Mouse (Mus musculus) midbrain, embryonic 11.5 days (tissue): ENCODE measurements at regions not wholly inside any gene's neighbourhood (a gene's known extent, or its start where the extent isn't known, plus 50 kb on each side); places are given as distances from the start of the nearest gene placed in this dataset.

Experiments used
- ATAC-seq: fragments of 200-750 bp; cut with Nextera tagmentation; 2 replicates; pipeline ENCODE4 v1.8.0; 2017; ENCODE audit warnings: moderate TSS enrichment, moderate library complexity; ENCODE audit not compliant: low FRiP score
- DNase-seq: peaks from one replicate; pipeline ENCODE4 v3.0.0; 2015; ENCODE audit warnings: low spot score; ENCODE audit errors: missing footprints
- H3K27ac ChIP-seq: fragments of 300-500 bp; sonication (generic); 2 replicates; pipeline ENCODE4 v1.5.1; 2014; ENCODE audit warnings: low read depth, low read length
- H3K27me3 ChIP-seq: fragments of 300-500 bp; sonication (generic); 2 replicates; pipeline ENCODE4 v1.6.1; 2014; ENCODE audit warnings: mild to moderate bottlenecking, low read length, moderate library complexity, mixed read lengths; ENCODE audit not compliant: control insufficient read depth, insufficient read depth
- H3K36me3 ChIP-seq: fragments of 300-500 bp; sonication (generic); 2 replicates; pipeline ENCODE4 v1.6.1; 2014; ENCODE audit warnings: mild to moderate bottlenecking, low read length, moderate library complexity, mixed read lengths; ENCODE audit not compliant: control insufficient read depth, insufficient read depth
- H3K4me1 ChIP-seq: fragments of 300-500 bp; sonication (generic); 2 replicates; pipeline ENCODE4 v1.6.1; 2014; ENCODE audit warnings: low read length; ENCODE audit not compliant: control insufficient read depth, insufficient read depth
- H3K4me2 ChIP-seq: fragments of 300-500 bp; sonication (generic); 2 replicates; pipeline ENCODE4 v1.6.1; 2014; ENCODE audit warnings: mild to moderate bottlenecking, moderate library complexity
- H3K4me3 ChIP-seq: fragments of 300-500 bp; sonication (generic); 2 replicates; pipeline ENCODE4 v1.5.1; 2014; ENCODE audit warnings: low read depth, low read length
- H3K9ac ChIP-seq: fragments of 300-500 bp; sonication (generic); 2 replicates; pipeline ENCODE4 v1.6.1; 2014; ENCODE audit warnings: low read length
- H3K9me3 ChIP-seq: fragments of 300-500 bp; sonication (generic); 2 replicates; pipeline ENCODE4 v1.6.1; 2016; ENCODE audit warnings: low read length; ENCODE audit not compliant: control insufficient read depth
- WGBS: fragments of 180-500 bp; shearing (Covaris S2); extraction: QIAGEN DNeasy Blood & Tissue Kit; methylation state at CpG from one replicate; pipeline ENCODE4 v1.1.7; 2014; 5-methylcytosine and 5-hydroxymethylcytosine counted together

DNA sequence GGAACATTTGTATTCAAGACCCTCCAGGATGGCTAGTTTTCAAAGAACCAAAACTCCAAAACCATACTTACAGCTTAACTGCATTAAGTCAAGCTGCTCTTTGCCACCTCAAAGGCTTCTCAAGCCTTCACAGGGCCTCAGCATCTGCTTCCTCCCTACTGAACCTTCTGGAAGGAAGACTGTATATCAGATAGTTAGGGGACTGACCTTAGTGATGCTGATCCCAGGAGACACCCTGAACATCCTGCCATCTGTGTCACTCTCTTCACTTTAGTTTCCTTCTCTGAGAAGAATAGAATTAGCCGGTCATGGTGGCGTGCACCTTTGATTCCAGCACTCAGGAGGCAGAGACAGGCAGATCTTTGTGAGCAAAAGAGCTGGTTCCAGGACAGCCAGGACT lies 124.5 kb upstream of the Klf3 start:
- DNase-seq (no peak), ATAC-seq (no peak)
- Histone ChIP-seq H3K36me3 (no peaks in the 10 kb centered on the region), H3K27me3 (no peaks in the 10 kb centered on the region), H3K9ac (no peak overlapping the region), H3K9me3 (no peaks in the 10 kb centered on the region), H3K27ac (no peak overlapping the region), H3K4me2 (no peak overlapping the region), H3K4me3 (no peak overlapping the region), H3K4me1 (no peaks in the 10 kb centered on the region)
- 95% methylated on average over 2 of the region's 2 CpGs for WGBS

DNA sequence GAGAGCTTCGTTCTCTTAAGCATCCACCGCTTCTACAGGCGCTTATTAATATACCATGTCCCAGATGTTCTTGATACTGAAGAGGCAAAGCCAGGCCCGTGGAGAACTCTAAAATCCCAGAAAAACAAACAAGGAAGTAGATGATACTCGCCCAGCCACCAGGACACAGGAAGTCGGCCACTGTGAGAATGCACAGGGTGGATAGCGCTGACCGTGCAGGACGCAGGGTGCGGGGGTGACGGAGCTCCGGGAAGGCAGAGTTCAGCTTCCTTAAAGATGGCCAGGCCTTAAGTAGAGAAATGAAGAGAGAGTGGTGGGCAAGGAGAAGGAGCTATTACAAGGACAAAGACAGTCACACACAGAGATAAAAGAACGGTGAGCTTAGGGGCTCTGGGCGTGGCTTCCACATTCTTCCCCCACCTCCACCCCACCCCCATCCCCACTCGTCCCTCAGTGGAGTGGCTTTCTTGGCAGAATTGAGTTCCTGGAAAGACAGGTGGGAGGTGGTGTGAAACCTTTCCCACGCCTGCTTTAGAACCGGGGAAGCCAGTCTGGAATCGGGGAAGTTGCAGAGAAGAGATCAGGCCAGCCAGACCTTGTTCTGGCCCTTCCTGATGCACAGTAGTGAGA lies 123.1 kb upstream of the Klf3 start:
- Histone ChIP-seq H3K27me3 (no peaks in the 10 kb centered on the region), H3K36me3 (no peaks in the 10 kb centered on the region), H3K4me2 (no peak overlapping the region), H3K27ac (no peak overlapping the region), H3K4me1 (no peaks in the 10 kb centered on the region), H3K9ac (no peak overlapping the region), H3K9me3 (no peaks in the 10 kb centered on the region), H3K4me3 (no peak overlapping the region)
- 76% methylated on average over 18 of the region's 18 CpGs for WGBS
- ATAC-seq: no peak
- DNase-seq: no peak

DNA sequence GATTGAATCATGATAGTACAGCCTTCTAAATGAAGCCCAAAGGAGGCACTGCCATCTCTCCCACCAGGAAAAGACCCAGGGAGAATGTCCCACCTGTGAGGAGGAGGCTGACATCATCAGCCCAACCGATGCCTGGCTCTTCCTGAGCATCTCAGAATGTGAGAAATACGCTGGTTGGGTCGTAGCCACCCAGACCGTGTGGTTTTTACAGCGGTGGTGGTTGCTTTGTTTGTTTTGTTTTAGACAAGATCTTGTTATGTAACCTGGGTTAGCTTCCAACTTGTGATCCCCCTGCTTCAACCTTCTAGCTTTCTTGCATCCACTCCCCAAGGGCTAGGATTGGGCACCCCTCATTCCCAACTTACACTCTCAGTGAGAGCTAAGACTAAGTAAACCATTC lies 122.0 kb upstream of the Klf3 start:
- Histone ChIP-seq H3K4me1 (no peaks in the 10 kb centered on the region), H3K9me3 (no peaks in the 10 kb centered on the region), H3K36me3 (no peaks in the 10 kb centered on the region), H3K4me3 (no peak overlapping the region), H3K27ac (no peak overlapping the region), H3K4me2 (no peak overlapping the region), H3K9ac (no peak overlapping the region), H3K27me3 (no peaks in the 10 kb centered on the region)
- ATAC-seq (no peak), DNase-seq (no peak)
- WGBS: 88% methylated on average over 5 of the region's 5 CpGs

DNA sequence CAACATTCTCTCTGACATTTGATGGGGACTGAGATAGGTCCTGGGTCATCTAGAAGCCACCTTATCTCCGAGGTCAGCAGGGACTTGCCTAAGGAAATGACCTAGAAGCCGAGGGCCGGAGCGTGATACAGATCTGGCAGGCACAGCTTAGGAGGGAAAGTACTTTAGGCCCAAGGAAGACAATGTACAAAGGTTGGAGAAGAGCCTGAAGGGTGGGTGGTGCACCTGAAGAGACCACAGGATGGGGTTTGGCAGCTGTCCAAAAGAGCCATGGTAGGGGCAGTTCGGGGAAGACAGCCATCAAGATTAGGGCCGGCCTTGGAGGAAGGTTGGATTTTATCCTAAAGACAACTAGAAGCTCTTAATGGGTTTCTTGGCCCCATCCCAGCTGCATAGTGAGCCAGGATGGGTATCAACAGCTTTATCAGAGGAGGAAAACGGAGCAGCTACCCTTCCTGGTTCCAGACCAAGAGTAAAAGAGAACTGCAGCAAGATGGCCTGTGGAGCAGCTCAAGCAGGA lies 120.8 kb upstream of the Klf3 start:
- Histone ChIP-seq H3K27ac (no peak overlapping the region), H3K4me2 (no peak overlapping the region), H3K9ac (no peak overlapping the region), H3K27me3 (no peaks in the 10 kb centered on the region), H3K4me3 (no peak overlapping the region), H3K36me3 (no peaks in the 10 kb centered on the region), H3K9me3 (no peaks in the 10 kb centered on the region), H3K4me1 (no peaks in the 10 kb centered on the region)
- ATAC-seq: no peak
- 87% methylated on average over 7 of the region's 7 CpGs for WGBS
- no peak for DNase-seq

DNA sequence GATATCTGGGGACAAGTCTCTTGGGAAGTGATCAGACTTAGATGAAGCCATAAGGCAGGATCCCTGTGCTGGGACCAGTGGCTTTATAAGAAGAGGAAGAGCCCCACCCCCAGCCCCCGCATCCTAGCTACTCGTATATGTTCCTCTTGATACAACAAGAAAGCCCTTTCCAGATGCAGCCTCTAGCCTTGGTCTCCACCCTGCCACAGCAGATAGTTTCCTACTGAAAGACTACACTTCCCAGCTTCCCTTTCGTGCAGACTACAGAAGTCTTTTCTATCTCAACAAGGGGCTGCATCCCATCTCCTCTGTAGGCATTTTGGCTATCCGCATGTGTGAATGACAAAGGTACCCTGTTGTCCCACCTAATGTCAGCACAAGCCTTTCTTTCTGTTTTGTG lies 119.8 kb upstream of the Klf3 start:
- H3K4me3 ChIP-seq: no peak overlapping the region
- H3K4me2 ChIP-seq: no peak overlapping the region
- no peaks in the 10 kb centered on the region for H3K36me3 ChIP-seq
- H3K27me3 ChIP-seq: no peaks in the 10 kb centered on the region
- no peaks in the 10 kb centered on the region for H3K9me3 ChIP-seq
- DNase-seq (no peak), ATAC-seq (no peak)
- no peak overlapping the region for H3K9ac ChIP-seq
- H3K4me1 ChIP-seq: no peaks in the 10 kb centered on the region
- WGBS: 91% methylated on average over 4 of the region's 4 CpGs
- no peak overlapping the region for H3K27ac ChIP-seq

DNA sequence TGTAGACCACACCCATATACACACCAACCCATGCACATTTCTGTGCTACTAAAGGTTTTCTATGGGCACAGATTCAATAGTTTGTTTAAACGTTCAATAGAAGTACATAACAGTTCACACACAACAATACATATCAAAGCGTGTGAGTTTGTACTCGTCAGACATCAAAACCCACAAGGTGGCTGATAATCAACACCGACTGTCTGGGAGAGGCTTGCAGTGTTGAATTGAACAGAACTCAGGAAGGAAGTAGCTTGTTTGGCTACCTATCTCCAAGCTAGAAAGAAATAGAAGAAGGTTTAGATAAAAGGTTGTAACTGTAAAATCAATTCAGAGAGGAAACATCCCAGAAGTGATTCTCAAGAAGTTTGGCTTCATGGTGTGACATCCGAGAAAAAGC lies 118.9 kb upstream of the Klf3 start:
- WGBS: 87% methylated on average over 5 of the region's 5 CpGs
- H3K9ac ChIP-seq: no peak overlapping the region
- no peak for ATAC-seq
- no peaks in the 10 kb centered on the region for H3K9me3 ChIP-seq
- no peak overlapping the region for H3K4me3 ChIP-seq
- H3K4me2 ChIP-seq: no peak overlapping the region
- H3K27me3 ChIP-seq: no peaks in the 10 kb centered on the region
- no peak for DNase-seq
- no peaks in the 10 kb centered on the region for H3K36me3 ChIP-seq
- no peaks in the 10 kb centered on the region for H3K4me1 ChIP-seq
- H3K27ac ChIP-seq: no peak overlapping the region

DNA sequence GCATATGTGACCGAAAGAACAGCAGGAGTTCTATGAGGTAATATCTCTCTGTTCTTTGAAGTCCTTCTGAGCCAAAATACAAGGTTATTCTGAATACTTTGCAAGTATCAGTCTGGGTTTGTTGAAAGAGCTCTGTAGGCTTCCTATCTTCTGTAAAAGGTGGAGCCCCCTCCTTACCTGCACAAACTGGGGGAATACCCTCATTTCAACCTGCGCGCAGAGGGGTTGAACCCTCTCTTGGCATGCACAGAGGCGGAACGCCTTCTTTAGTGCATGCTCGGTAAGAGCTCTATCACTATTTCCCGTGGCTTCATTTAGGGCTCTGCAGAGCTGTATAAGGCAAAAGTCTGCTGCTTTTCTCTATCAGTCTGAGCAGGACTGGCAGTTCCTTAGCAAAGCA lies 113.0 kb upstream of the Klf3 start:
- Histone ChIP-seq H3K9me3 (no peaks in the 10 kb centered on the region), H3K4me1 (no peaks in the 10 kb centered on the region), H3K4me2 (no peak overlapping the region), H3K27me3 (no peaks in the 10 kb centered on the region), H3K9ac (no peak overlapping the region), H3K36me3 (no peaks in the 10 kb centered on the region), H3K4me3 (no peak overlapping the region), H3K27ac (no peak overlapping the region)
- no peak for DNase-seq
- ATAC-seq: no peak
- WGBS: 87% methylated on average over 7 of the region's 7 CpGs

DNA sequence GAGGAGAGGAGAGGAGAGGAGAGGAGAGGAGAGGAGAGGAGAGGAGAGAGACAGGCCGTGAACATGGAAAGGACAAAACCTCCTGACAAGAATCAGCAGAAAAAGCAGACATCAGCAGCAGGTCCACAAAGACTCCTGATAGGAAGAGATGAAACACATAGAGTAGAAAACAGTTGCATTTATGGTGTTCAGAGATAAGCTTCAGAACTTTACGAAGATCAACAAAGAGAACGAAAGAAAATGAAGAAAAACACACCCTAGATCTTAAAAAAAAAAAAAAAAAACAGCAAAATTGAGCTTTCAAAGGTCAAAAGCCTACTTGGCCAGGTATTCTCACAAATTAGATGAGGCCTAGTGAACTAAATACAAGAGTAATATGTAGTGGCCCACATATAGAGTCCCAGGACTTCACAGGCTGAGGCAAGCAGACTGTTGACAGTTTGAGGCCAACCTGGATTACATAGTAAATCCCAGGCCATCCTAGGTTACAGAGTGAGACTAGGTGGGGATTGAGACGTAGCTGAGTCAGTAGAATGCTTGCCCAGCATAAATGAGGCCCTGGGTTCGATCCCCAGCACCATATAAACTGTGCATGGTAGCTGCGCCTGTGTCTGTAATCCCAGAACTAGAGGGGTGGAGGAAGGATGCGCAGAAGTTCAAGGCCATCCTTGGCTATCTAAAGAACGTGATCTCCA lies 111.6 kb upstream of the Klf3 start:
- no peaks in the 10 kb centered on the region for H3K9me3 ChIP-seq
- H3K4me1 ChIP-seq: no peaks in the 10 kb centered on the region
- 91% methylated on average over 8 of the region's 8 CpGs for WGBS
- no peak overlapping the region for H3K4me3 ChIP-seq
- H3K9ac ChIP-seq: no peak overlapping the region
- H3K27ac ChIP-seq: no peak overlapping the region
- ATAC-seq (no peak), DNase-seq (no peak)
- no peaks in the 10 kb centered on the region for H3K36me3 ChIP-seq
- H3K4me2 ChIP-seq: no peak overlapping the region
- H3K27me3 ChIP-seq: no peaks in the 10 kb centered on the region

DNA sequence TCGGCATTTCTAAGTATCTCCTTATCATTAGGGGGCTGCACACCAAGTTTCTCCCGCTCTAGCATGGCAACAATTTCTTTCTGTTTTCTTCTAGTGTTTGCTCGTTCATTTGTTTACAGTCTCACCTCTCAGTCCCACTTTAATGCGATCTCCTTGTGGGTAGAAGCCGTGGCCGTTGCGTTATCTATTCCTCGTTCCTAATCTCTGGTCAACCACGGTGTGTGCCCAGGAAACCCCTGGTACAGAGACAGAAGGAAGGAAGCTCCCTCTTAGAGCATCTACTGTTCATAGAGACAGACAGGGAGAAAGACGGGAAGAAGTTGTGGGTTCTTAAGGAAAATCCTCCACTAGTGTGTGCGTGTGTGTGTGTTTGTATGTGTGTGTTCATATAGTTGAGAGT lies 110.9 kb upstream of the Klf3 start:
- no peak overlapping the region for H3K27ac ChIP-seq
- WGBS: 97% methylated on average over 11 of the region's 11 CpGs
- no peaks in the 10 kb centered on the region for H3K27me3 ChIP-seq
- no peak overlapping the region for H3K4me3 ChIP-seq
- no peak for DNase-seq
- H3K36me3 ChIP-seq: no peaks in the 10 kb centered on the region
- no peaks in the 10 kb centered on the region for H3K4me1 ChIP-seq
- ATAC-seq: no peak
- no peaks in the 10 kb centered on the region for H3K9me3 ChIP-seq
- no peak overlapping the region for H3K9ac ChIP-seq
- no peak overlapping the region for H3K4me2 ChIP-seq
